Mouse (Mus musculus) liver, embryonic 12.5 days (tissue): ENCODE measurements around the gene Hrk. TPM values are rescaled to one million over a fixed set of nuclear protein-coding genes. Genes with fewer than 3 reads are reported as not detected.

Experiments used
- ATAC-seq: fragments of 200-750 bp; cut with Nextera tagmentation; 2 replicates; pipeline ENCODE4 v1.8.0; 2017; ENCODE audit warnings: moderate number of reproducible peaks, mild to moderate bottlenecking, moderate library complexity
- H3K27ac ChIP-seq: fragments of 300-500 bp; sonication (generic); 2 replicates; pipeline ENCODE4 v1.5.1; 2016; ENCODE audit warnings: mild to moderate bottlenecking
- H3K27me3 ChIP-seq: fragments of 300-500 bp; sonication (generic); replicated peaks from 2 replicates; pipeline ENCODE4 v1.6.1; 2016; ENCODE audit warnings: mild to moderate bottlenecking, moderate library complexity
- H3K36me3 ChIP-seq: fragments of 300-500 bp; sonication (generic); 2 replicates; pipeline ENCODE4 v1.6.1; 2016; ENCODE audit warnings: mild to moderate bottlenecking, moderate library complexity
- H3K4me1 ChIP-seq: fragments of 300-500 bp; sonication (generic); 2 replicates; pipeline ENCODE4 v1.6.1; 2016
- H3K4me2 ChIP-seq: fragments of 300-500 bp; sonication (generic); 2 replicates; pipeline ENCODE4 v1.6.1; 2016; ENCODE audit warnings: mild to moderate bottlenecking, moderate library complexity
- H3K4me3 ChIP-seq: fragments of 300-500 bp; sonication (generic); 2 replicates; pipeline ENCODE4 v1.5.1; 2016; ENCODE audit warnings: mild to moderate bottlenecking, moderate library complexity
- H3K9ac ChIP-seq: fragments of 300-500 bp; sonication (generic); 2 replicates; pipeline ENCODE4 v1.6.1; 2016; ENCODE audit warnings: mild to moderate bottlenecking, moderate library complexity
- H3K9me3 ChIP-seq: fragments of 300-500 bp; sonication (generic); replicated peaks from 2 replicates; pipeline ENCODE4 v1.6.1; 2016; ENCODE audit warnings: mild to moderate bottlenecking, moderate library complexity
- WGBS: fragments of 180-500 bp; shearing (Covaris S2); methylation state at CpG from one replicate; pipeline ENCODE4 v1.1.7; 2016; ENCODE audit not compliant: insufficient replicate concordance; 5-methylcytosine and 5-hydroxymethylcytosine counted together
- polyA plus RNA-seq: library from polyadenylated mRNA; unstranded; fragments of >200 nt; fragmentation: Nextera tagmentation; extraction: Ambion mirVana; gene quantifications from 2 replicates; pipeline ENCODE4 v1.2.1, GENCODE M21; 2016

The Hrk gene
- polyA plus RNA-seq, 1 experiment from 2014 or later, result 0.04 TPM

DNA sequence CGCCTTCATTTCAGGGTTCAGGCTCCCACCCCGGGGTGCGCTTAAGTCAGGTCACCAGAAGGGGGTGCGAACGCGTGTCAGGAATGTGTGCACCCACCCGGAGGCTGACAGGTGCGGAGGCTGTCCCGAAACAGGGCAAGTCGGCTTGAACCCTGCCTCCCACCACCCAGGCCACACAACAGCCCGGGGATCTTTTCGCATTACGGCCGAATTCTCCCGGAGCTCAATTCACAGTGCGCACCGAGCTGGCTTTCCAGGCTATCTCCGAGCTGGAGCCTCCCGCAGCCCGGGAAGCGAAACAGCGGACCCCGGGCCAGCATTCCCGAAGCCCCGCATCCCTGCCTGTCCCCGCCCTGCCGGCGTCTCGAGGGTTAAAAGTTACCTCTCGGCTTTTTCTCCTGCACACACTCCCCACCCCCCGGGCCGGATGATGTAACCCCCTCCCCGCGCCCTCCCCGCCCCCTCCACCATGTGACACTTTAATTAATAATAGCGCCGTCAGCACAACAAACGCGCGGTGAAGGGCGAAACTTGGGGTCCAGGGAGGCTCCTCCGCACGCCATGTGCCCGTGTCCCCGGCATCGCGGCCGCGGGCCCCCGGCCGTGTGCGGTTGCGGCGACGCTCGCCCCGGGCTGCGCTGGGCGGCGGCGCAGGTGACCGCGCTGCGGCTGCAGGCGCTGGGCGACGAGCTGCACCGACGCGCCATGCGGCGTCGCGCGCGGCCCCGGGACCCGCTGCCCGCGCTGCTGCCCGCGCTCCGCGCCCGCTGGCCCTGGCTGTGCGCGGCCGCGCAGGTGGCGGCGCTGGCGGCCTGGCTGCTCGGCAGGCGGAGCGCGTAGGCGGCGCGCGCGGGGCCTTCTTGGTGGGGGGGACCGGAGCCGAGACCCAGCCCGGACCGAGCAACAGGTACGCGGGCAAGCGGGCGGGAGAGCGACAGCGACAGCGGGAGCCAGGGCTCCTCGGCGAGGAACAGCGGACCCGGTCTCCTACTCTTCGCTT is 5.1 kb downstream of the Hrk start:
- Histone ChIP-seq H3K4me2 (peak overlapping the region; percentile 66), H3K9me3 (no peaks in the 10 kb centered on the region), H3K27me3 (peaks cover 99% of the 10 kb centered on the region), H3K4me3 (peak overlapping the region; percentile 46), H3K4me1 (peaks cover 11% of the 10 kb centered on the region; the same call in 1 of the 2 replicates), H3K9ac (no peak overlapping the region), H3K27ac (no peak overlapping the region), H3K36me3 (no peaks in the 10 kb centered on the region)
- no peak for ATAC-seq
- 2% methylated on average over 117 of the region's 117 CpGs for WGBS

DNA sequence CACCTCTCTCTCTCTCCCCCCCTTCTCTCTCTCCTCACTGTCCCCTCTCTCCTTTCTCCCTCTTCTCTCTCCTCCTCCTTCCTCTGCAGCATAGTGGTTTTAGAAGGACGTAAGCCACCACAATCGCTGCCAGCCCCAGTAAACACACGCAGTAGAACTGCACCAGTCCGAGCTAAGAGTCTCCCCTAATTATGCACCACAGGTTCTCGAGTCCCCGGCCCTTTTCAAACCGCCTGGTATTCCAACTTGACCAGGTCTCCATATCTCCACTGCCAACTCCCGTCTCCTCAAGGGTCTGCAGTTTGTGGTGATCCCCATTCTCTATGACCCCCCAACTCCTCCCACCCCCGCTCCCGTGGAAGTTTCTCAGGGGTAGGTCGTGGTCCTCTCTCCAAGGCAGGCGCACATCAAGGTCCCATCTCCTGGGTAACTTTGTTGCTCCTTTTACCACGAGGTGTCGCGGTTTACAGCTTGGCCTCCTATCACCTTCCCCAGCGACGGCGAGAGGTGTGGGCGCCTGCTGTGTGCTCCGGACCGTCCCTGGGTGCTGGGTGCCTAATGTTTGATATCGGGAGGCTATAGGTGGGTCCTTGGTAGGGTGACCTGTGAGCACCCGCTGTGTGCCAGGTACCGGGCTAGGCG is 6.6 kb downstream of the Hrk start:
- H3K27ac ChIP-seq, result no peak overlapping the region
- no peaks in the 10 kb centered on the region for H3K36me3 ChIP-seq
- peak overlapping the region; percentile 56 for H3K4me2 ChIP-seq
- 2% methylated on average over 25 of the region's 25 CpGs for WGBS
- no peak overlapping the region for H3K9ac ChIP-seq
- peaks cover 98% of the 10 kb centered on the region for H3K27me3 ChIP-seq
- peaks cover 11% of the 10 kb centered on the region; the same call in 1 of the 2 replicates for H3K4me1 ChIP-seq
- no peak for ATAC-seq
- H3K4me3 ChIP-seq, result peak overlapping the region; percentile 41; the same call in 1 of the 2 replicates
- no peaks in the 10 kb centered on the region; the same call in 1 of the 2 replicates for H3K9me3 ChIP-seq

DNA sequence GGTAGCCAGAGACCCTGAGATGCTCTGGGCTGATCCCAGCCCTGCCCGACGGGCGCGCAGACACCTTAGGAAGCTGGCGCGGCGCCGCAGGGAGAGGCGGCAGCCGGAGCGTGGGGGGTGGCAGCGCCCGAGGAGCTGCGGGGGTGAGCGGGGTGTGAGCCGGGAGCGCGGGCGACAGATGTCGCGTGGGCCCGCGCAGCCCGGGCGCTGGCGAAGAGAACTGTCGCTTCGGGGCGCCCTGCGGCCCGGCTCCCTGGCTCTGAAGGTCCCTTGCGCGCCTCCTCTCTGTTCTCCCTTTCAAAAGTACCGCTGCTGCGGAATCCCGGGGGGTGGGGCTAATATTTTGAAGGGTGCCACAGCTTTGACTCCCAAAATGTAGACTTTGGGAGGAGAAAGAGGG is 7.2 kb downstream of the Hrk start:
- Histone ChIP-seq H3K4me1 (peaks cover 11% of the 10 kb centered on the region; the same call in 1 of the 2 replicates), H3K9me3 (no peaks in the 10 kb centered on the region; the same call in 1 of the 2 replicates), H3K27me3 (peaks cover 96% of the 10 kb centered on the region), H3K4me3 (peak overlapping the region; percentile 41), H3K27ac (no peak overlapping the region), H3K36me3 (no peaks in the 10 kb centered on the region), H3K9ac (no peak overlapping the region), H3K4me2 (peak overlapping the region; percentile 56)
- WGBS, result 2% methylated on average over 36 of the region's 36 CpGs
- ATAC-seq, result no peak

DNA sequence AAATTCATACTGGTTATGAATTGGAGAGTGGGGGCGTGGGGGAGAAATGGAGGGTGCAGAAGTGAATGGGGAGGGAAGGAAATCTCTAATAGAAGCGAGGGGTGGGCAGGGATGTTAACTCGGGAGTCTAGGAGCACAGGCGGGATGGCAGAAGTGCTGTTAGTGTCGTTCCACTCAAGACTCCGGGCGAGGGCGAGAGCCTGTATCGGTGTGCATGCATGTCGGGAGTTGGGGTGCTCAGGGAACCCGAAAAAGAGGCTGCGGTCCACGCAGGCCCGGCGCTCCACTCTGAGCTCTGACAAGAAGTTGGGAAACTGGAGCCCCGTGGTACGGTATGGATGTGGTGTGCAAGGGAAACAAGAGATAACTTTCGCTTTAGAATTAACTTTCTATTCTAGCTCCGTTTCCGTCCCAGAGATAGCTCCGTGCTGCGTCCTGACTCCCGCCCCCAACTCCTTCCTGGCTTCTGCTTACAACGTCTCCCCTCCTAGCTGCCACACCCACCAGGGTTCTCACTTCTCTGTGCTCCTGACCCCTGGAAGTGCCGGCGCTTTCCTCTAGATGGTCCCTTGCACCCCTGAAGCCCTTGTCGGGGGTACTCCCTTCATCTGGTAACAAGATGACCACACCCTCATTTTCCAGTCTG is 7.8 kb downstream of the Hrk start:
- Histone ChIP-seq H3K4me1 (peaks cover 11% of the 10 kb centered on the region; the same call in 1 of the 2 replicates), H3K4me3 (peak overlapping the region; percentile 41), H3K9me3 (no peaks in the 10 kb centered on the region; the same call in 1 of the 2 replicates), H3K4me2 (peak overlapping the region; percentile 56), H3K36me3 (no peaks in the 10 kb centered on the region), H3K9ac (no peak overlapping the region; the same call in 1 of the 2 replicates), H3K27me3 (peaks cover 96% of the 10 kb centered on the region), H3K27ac (no peak overlapping the region)
- ATAC-seq, result no peak
- 2% methylated on average over 27 of the region's 27 CpGs for WGBS

DNA sequence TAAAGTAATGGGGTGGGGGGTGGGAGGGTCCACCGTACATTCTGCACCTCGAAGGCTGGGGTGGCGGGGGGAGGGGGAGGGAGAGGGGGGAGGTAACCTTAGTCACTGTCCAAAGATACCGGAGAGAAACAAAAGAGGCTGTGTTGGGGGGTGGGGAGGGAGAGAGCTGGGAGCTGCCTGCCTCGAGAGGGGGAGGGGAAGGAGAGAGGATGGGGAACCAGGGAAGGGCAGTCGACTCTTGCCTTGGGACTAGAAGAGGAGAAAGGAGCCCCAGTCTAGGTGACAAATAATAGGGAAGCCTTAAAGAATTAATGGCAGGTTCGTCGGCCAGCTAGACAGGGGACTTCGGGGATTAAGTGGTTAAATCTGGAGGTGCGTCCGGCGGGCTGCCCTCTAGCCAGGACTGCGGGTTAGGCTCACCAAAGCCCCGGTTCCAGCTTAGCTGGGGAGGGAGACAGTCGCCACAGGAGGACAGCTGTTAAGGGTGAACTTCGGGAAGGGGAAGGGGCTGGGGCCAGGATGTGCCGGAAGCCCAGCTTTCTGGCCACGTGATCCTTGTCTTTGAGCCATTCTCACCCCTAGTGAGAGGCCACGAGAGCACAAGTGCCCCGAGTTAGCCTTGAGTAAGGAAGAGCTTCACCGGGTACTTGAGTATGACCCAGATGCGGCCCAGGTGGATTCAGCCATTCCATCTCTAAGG is 10.0 kb downstream of the Hrk start:
- Histone ChIP-seq H3K4me1 (peaks cover 11% of the 10 kb centered on the region; the same call in 1 of the 2 replicates), H3K9ac (no peak overlapping the region), H3K4me3 (peak overlapping the region; percentile 22), H3K4me2 (peak overlapping the region; percentile 44), H3K9me3 (no peaks in the 10 kb centered on the region; the same call in 1 of the 2 replicates), H3K36me3 (no peaks in the 10 kb centered on the region), H3K27me3 (peaks cover 87% of the 10 kb centered on the region), H3K27ac (no peak overlapping the region)
- 2% methylated on average over 22 of the region's 22 CpGs for WGBS
- no peak for ATAC-seq

DNA sequence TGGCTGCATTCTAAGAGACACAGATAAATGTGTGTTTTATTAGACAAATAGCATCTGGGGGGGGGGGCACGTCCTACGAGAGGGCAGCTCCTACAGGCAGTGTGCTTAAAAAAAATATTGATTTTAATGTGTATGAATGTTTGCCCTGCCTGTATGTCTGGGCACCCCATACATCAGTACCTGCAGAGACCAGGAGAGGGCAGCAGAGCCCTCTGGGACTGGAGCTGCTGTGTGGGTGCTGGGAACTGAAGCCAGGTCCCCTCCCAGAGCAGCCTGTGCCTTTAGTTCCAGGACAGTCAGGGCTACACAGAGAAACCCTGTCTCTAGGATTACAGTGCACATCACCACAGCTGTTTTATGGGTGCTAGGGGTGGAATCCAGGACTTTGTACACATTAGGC is 10.7 kb downstream of the Hrk start:
- Histone ChIP-seq H3K36me3 (no peaks in the 10 kb centered on the region), H3K4me2 (no peak overlapping the region), H3K9me3 (no peaks in the 10 kb centered on the region; the same call in 1 of the 2 replicates), H3K4me3 (no peak overlapping the region), H3K9ac (no peak overlapping the region), H3K27me3 (peaks cover 87% of the 10 kb centered on the region), H3K27ac (no peak overlapping the region), H3K4me1 (peaks cover 11% of the 10 kb centered on the region; the same call in 1 of the 2 replicates)
- 31% methylated on average over 2 of the region's 2 CpGs for WGBS
- ATAC-seq, result no peak

DNA sequence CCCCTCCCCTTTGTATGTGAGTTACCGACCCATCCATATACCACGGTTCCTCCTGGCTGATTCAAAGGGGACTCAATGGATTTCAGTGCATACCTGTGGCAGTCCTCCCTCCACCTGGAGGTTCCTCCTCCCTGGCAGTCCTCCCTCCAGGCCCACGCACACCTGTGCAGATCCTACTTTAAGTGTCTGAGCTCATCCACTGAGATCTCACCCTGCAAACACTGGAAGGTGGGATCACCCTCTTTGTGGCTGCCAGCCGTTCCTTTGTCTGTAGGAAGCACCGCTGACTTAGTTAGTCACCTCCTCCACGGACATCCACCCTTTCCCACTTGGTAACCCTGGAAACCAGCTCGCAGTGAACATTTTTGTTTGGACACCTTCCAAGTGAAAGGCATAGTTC is 13.2 kb downstream of the Hrk start:
- WGBS, result 60% methylated on average over 7 of the region's 7 CpGs
- no peaks in the 10 kb centered on the region for H3K36me3 ChIP-seq
- no peaks in the 10 kb centered on the region for H3K4me1 ChIP-seq
- H3K27me3 ChIP-seq, result peaks cover 63% of the 10 kb centered on the region
- no peak overlapping the region for H3K4me3 ChIP-seq
- no peak overlapping the region for H3K4me2 ChIP-seq
- no peak overlapping the region for H3K27ac ChIP-seq
- H3K9ac ChIP-seq, result no peak overlapping the region
- ATAC-seq, result no peak
- H3K9me3 ChIP-seq, result no peaks in the 10 kb centered on the region; the same call in 1 of the 2 replicates

DNA sequence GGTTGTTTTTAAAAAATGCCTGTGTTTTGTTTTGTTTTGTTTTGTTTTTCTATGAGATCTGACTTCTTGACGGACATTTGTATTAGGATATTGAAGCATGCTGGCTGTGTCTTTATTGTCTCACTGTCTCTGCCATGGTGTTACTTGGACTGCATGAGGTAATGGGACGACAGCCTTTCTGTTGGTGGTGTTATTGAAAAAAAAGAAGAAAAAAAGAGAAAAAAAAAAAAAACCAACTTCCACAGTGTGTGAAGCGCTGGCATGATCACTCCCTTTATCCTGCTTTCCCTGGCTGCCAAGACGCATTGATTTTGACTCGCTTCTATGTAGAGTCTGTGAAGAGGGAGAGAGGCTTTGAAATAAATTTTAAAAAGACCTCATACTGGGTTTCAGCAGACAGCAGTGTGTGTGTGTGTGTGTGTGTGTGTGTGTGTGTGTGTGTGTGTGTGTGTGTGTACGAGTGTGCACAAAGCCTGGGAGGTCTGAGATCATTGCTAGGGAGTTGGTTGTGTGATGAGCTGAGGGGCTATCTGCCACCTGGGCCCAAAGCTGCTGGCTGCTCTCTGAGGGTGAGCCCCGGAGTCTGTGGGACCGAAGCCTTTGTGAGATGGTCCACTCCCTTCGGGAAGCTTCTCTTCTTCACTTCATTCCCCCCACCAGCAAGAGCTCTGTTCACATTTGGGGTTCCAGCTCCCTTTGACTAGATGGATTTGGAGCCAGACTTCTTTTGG is 22.6 kb downstream of the Hrk start:
- H3K4me3 ChIP-seq, result no peak overlapping the region
- no peak overlapping the region for H3K9ac ChIP-seq
- 56% methylated on average over 9 of the region's 9 CpGs for whole genome bisulfite sequencing
- no peaks in the 10 kb centered on the region for H3K4me1 ChIP-seq
- ATAC-seq, result no peak
- H3K4me2 ChIP-seq, result no peak overlapping the region
- H3K36me3 ChIP-seq, result no peaks in the 10 kb centered on the region
- no peak overlapping the region for H3K27ac ChIP-seq
- H3K27me3 ChIP-seq, result peaks cover 42% of the 10 kb centered on the region
- H3K9me3 ChIP-seq, result no peaks in the 10 kb centered on the region

DNA sequence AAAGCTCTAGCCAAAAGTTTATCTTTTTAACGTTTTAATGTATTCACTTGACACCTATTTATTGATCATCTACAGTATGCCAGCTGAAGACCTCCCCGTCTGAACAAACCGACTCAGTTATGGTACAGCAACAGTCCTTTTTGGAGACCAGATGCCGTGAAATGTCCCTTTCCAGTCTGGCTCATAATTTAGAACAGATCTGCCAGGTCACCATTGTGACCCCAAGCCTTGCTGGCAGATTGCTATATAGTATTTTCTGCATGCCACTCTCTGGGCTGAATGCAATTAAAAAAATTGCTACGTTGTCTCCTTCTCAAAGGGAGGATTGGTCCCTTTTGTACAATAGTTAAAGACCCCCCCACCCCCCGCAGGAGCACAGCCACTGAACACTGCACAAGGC is 23.9 kb downstream of the Hrk start:
- Histone ChIP-seq H3K27me3 (peaks cover 55% of the 10 kb centered on the region), H3K36me3 (no peaks in the 10 kb centered on the region), H3K4me1 (no peaks in the 10 kb centered on the region), H3K9me3 (no peaks in the 10 kb centered on the region), H3K4me2 (no peak overlapping the region), H3K27ac (no peak overlapping the region), H3K9ac (no peak overlapping the region), H3K4me3 (no peak overlapping the region)
- 53% methylated on average over 6 of the region's 6 CpGs for WGBS
- no peak for ATAC-seq

DNA sequence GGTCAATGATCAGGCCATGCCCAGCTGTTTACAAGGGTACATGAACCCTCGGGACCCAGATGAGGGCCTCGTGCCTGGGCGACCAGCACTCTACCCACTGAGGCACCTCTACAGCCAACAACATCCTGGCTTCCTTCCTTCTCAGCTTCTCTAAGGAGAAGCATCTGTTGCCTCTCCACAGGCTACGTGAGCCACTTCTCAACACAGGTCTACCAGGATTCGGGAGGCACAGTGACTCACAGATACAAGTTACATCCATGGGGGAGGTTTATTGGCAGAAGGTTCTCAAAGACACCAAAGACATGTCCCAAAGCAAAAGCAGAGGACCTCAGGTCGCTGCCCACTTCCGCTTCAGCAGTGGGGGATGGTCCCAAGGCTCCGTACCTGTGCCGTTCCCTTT is 26.0 kb downstream of the Hrk start:
- no peaks in the 10 kb centered on the region for H3K9me3 ChIP-seq
- H3K9ac ChIP-seq, result no peak overlapping the region
- H3K27me3 ChIP-seq, result peaks cover 63% of the 10 kb centered on the region
- no peaks in the 10 kb centered on the region for H3K4me1 ChIP-seq
- 61% methylated on average over 9 of the region's 9 CpGs for WGBS
- no peak overlapping the region for H3K4me3 ChIP-seq
- no peak for ATAC-seq
- H3K27ac ChIP-seq, result no peak overlapping the region
- no peaks in the 10 kb centered on the region for H3K36me3 ChIP-seq
- no peak overlapping the region for H3K4me2 ChIP-seq

DNA sequence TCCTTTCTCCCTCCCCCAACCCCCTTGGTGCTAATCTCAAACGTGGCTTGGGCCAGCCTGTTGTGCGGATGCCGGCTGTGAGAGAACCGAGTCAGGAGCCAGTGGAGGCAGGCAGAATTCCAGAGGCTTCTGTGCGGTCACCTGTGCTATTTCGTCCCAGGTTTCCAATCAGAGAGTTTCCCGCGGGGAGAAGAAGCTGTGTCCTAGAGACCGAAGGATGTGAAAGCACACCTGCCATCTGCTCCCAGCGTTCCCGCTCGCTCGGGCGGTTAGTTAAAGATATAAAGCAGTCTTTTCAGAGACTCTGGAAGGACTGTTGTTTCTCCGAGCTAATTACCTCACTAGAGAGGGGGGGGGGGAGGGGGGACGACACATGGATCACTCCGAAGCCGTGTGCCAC is 27.8 kb downstream of the Hrk start:
- WGBS, result 38% methylated on average over 18 of the region's 18 CpGs
- Histone ChIP-seq H3K4me1 (no peaks in the 10 kb centered on the region), H3K27me3 (peaks cover 63% of the 10 kb centered on the region), H3K9me3 (no peaks in the 10 kb centered on the region), H3K4me3 (no peak overlapping the region), H3K9ac (no peak overlapping the region), H3K36me3 (no peaks in the 10 kb centered on the region), H3K4me2 (no peak overlapping the region), H3K27ac (no peak overlapping the region)
- ATAC-seq, result no peak
